Mouse (Mus musculus): ENCODE results near the gene Dgkq. TPM values are rescaled to one million over a fixed set of nuclear protein-coding genes. Genes with fewer than 3 reads are reported as not detected.

The Dgkq gene
- total RNA-seq, 2 experiments from 2014 or later: 19.9 to 21.3 TPM

- no peak for DNase-seq (ENCODE audit: low spot score in 2 of 2)
Measured at GRCm38 (mm10) chr5:108691152-108691551, 21.7 kb upstream of the Dgkq start.

- DNase-seq (ENCODE audit: low spot score in 2 of 2): no peak
Measured at GRCm38 (mm10) chr5:108689091-108689490, 19.6 kb upstream of the Dgkq start.

DNA sequence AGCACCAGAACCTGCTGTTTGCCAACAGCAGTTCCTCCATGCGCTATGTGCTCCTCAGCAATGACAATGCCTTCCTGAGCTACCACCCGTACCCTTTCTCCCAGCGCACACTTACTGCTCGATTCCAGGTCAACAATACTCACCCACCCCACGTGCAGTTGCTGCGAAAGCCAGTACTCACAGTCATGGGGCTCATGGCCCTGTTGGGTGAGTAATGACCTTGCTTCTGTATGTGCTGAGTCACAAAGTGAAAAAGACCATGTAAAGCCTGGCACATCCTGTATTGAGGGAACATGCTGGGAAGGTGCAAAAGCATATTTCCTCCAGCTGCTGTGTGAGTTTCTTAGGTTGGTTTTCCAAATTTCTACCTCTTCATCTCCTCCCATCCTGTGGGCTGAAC is 11.4 kb upstream of the Dgkq start:
- DNase-seq (ENCODE audit: low spot score in 2 of 2): no peak

- DNase-seq (ENCODE audit: low spot score in 2 of 2): no peak
Measured at GRCm38 (mm10) chr5:108679909-108680308, 10.4 kb upstream of the Dgkq start.

- no peak for DNase-seq (ENCODE audit: low spot score in 2 of 2)
Measured at GRCm38 (mm10) chr5:108678296-108678854, 8.9 kb upstream of the Dgkq start.

DNA sequence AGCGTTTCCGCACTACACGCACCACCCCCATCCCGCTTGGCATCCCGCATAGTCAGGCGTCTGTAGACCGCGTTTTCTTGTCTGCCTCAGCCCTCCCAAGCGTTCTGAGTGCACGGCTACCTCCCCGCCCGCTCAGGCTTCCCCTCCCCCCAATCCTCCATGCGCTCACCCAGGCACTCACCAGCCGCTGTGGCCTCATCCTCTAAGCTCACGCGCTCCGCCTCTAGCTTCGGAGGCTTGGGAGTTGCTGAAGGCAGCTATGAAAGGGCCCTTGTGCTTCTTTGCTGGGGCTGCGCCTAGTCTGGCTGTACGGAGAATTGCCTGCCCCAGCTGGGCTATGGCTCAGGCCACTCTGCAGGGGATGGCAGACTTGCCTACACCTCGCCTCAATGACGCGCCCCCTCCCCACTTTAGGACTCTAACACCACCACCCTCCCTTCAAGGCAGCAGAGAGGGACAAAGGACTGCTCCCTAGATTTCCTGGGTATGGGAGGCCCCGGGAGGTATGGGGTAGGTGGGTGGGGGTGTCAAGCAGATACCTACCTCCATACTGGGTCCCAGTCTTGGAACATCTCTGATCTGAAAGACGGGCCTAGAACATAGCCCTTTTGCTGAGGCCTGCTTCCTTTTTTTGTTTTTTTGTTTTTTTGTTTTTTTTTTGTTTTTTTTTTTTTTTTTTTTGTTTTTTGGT is 8.3 kb upstream of the Dgkq start:
- DNase-seq (ENCODE audit: low spot score in 2 of 2): no peak

DNA sequence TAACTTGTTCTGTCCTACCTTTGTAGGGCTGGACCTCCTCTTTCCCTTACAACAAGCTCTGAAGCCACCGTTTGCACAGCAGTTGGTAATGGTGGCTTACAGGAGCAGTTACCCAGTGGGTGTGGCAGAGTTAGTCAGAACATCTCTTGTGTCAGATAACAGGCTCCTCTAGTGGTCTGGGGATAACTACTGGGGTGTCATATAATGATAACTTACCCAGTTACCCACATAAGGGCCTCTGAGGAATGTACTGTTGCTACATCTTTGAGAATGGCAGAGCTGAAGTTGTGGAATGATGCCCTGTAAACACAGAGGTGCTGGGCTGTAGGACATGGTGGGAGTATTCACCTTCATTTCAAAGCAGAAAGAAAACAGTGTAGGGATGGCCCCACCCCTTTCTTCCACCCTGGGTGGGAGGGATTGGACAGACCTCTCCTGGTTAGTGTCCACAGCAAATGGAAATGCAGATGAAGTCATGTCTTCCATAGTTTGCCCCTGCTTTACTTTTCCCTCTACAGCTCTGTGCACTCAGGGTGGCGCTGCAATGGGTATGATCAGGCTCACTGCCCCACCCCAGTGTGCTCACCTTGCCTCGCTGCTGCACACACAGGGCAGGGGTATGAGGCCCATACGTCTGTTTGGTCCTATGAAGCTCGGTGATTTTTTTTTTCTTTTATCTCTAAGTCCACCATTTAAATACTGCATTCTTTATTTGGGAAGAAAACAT is 7.5 kb upstream of the Dgkq start:
- DNase-seq (ENCODE audit: low spot score in 2 of 2): no peak

- DNase-seq (ENCODE audit: low spot score in 2 of 2): no peak
Measured at GRCm38 (mm10) chr5:108675251-108675816, 5.9 kb upstream of the Dgkq start, which contains the start of gene Slc26a1. Slc26a1 (minus strand) TSS chr5:108675569.

DNA sequence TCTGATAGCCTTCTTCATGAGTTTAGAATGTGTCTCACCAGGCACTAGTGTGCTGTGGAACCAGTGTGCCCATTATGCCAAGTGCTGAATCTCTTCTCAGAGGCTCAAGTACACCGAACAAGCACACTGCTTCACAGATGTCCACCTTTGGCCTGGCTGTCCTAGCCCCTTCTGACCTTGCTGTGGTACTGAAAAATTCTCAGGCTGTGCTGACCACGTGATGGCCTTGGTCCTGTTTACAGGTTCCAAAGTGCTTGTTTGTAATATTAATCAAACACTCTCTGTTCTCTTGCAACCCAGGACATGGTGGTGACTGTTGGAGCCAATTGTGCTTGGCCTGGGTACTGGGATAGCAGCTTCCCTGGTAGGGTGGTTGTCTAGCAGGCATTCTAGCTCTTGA is 5.2 kb upstream of the Dgkq start:
- DNase-seq (ENCODE audit: low spot score in 2 of 2): no peak

GRCm38 (mm10) chr5:108671757-108672156 is 2.3 kb upstream of the Dgkq start:
- no peak for DNase-seq (ENCODE audit: low spot score in 2 of 2)

- peak in 1 of 2 experiments; percentile 58 for DNase-seq (ENCODE audit: low spot score in 2 of 2)
Measured at GRCm38 (mm10) chr5:108670785-108671184, 1.3 kb upstream of the Dgkq start.

DNA sequence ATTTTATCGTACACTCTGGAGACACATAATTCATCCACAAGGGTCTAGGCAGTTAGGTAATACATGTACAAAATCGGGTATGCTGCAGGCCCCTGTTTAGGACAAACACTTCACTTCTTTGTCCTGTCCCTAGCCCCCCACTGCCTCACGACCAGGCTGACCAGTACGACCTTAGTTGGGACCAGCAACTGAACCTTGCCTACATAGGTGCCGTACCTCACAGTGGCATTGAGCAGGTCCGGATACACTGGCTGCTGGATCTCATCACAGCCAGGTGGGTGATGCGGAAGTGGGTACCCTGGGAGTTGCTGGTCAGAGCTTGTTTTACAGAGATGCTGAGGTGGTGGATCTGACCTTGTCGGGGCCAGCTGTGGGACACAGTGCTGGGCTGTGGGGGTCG is 514 bp upstream of the Dgkq start:
- DNase-seq (ENCODE audit: low spot score in 2 of 2): no peak

- no peak for DNase-seq (ENCODE audit: low spot score in 2 of 2)
Measured at GRCm38 (mm10) chr5:108668387-108668932, 1.0 kb downstream of the Dgkq start.

DNA sequence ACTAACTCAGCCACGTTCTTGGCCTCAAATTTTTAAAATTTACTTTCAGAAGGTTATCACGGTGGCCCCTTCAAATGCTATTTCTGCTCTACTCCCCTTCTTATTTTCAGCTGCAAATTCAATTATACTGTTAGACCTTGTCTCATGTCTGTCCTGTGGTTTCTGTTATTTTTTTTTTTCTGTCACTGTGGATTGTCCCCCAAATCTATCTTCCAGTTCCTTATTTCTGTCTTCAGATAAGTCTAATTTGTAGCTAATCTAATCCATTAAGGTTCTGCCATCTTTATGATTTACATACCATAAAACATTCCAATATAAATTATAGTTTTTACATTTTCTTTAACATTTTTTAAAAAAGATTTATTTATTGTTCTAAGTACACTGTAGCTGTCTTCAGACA is 2.1 kb downstream of the Dgkq start:
- no peak for DNase-seq (ENCODE audit: low spot score in 2 of 2)

GRCm38 (mm10) chr5:108665066-108665465 is 4.4 kb downstream of the Dgkq start:
- no peak for DNase-seq (ENCODE audit: low spot score in 2 of 2)

DNA sequence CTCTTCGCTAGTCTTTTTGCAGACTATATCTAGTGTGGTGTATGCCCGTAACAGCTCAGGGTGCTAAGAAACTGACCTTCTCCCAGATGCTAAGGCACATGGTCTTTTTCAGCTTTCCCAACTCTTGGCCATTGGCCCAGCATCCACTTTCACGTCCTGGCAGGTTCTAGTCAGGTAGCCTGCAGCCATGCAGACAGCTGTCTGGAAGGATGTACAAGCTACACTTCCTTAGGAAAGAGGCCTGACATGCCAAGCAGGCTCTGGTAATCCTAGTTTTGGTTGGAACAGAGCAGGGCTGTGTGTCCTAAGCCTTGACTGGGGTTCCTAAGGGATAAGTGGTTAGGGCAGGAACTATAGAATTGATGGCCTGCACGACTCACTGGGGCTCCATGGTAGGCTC is 6.7 kb downstream of the Dgkq start:
- no peak for DNase-seq (ENCODE audit: low spot score in 2 of 2)

GRCm38 (mm10) chr5:108660632-108661268 is 8.7 kb downstream of the Dgkq start:
- peak; percentile 88 to 89 for DNase-seq (ENCODE audit: low spot score in 2 of 2)

- no peak for DNase-seq (ENCODE audit: low spot score in 2 of 2)
Measured at GRCm38 (mm10) chr5:108659698-108660631, 9.5 kb downstream of the Dgkq start, which contains the start of gene Idua. Idua (plus strand) TSS chr5:108660331.

- DNase-seq (ENCODE audit: low spot score in 2 of 2): no peak
Measured at GRCm38 (mm10) chr5:108658611-108659010, 10.9 kb downstream of the Dgkq start.

DNA sequence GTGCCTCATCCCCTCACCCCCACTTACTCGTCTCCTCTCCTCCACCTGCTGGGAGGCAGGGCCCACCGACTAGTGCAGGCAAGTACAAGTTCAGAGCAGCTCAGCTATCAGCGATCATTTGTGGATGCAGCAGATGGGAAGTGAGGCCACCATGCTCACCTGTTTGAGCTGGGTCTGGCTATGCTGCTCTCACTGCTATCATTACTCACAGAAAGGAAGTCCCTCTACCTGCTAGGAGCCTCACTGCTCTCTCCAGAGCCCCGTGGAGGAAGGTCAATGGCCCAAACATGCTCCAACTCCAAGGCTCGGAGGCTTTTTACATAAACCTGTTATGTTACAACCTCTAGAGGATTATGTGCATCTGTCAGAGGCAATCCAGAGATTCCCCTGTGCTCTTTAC is 12.1 kb downstream of the Dgkq start:
- no peak for DNase-seq (ENCODE audit: low spot score in 2 of 2)
